Mouse (Mus musculus): Measurements from ENCODE around the gene Ube3b.

Ube3b gene

DNA sequence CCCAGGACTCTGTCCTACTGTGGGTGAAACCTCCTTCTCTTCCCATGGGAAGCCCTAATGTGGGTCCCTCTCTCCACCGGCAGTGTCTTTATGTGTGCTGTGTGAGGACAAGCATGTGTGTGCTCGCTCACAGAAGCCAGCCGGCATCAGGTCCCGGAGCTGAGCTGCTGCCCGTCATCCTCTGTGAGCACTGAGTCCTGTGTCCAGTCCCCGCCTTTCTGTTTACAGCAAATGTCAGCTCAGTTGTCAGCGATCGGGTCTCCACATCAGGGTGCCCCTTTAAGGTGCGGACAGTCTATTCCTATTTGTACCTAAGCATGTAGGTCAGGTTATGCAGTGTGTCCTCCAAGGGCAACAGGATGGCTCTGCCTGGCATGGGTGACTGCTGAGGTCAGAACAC lies 6.8 kb upstream of the Ube3b start:
- in situ Hi-C loops (cut with MboI): no loop called here

DNA sequence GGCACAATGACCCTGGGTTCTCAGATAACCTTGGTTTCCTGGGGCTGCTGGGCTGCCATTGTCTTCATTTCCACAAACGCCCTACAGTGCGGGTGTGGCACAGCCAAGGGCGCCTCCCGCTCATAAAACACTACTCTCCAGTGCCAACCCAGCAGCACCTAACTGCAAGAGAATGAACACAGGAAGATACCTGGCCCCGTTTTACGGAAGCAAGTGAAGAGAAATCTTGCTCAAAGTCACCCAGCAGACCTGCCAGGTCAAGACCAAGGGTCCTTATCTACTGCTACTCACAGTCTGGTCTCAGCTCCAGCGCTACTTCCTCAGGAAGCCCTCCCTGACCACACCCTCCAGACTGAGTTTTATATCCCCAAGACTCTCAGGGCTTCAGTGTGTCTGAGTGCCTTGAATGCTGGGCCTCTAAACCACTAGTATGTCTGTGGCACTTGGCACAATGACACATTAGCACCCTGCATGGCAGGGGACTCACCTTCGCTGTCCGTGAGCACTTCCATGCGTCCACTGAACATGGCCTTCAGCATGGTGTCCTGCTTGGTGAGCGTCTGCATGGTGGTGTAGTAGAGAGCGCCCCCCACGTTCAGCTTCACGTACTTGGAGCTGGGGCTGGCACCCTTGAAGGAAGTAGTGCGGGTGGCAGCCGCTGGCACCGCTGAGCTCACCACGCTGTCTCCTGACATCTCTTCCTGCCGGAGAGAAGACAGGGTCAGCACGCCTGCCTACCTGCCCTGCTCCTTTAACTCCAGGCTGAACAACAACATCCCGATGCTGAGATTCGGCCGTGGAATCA lies 5.8 kb upstream of the Ube3b start:
- in situ Hi-C loops (cut with MboI): no loop called here

DNA sequence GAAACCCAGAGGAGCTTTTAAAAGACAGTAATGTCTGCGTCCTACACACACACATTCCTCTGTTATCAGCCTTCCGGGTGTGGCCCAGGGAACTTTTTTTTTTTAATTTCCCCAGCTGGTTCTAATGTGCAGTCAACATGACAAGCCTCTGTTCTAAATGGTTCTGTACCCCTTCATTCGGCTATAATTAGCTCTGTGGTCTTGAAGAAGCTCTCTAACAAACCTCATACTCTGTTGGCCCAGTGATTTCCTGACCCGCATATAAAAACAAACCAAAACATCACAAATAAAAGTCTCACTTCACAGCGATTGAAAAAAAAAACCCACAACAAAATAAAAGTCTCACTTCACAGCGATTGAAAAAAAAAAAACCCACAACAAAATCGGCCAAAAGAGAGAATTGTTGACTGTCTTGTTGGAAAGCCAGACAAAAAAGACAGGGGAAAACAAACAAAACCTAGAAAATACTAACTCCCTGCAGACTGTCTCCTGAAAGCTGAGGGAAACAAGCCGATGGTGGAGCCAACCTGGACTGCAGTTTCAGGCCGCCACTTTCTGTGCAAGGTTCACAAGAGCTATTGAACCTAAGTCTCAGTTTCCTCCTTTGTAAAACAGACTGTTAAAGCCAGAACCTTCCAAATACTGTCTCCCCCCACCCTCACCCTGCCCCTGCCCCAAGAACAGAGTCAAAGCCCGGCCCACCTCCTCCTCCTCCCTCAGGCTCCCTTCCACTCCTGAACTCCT lies 2.1 kb upstream of the Ube3b start:
- in situ Hi-C loops (cut with MboI): no loop called here

DNA sequence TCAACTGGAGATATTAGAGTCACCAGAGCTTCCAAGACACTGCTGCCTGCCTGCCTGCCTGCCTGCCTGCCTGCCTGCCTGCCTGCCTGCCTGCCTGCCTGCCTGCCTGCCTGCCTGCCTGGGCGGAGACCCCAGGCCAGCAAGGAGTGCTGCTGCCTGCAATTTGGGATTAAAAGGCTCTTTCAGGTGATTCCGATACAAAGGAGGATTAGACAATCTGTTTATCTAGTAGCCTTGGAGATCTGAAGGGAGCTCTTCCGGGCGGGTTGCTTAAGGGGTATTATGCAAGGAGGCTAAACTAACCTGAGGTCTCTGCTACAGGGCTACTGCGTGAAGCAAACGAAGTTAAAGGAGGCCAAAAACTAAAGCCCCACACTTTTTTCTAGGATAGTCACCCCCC lies 1.5 kb upstream of the Ube3b start:
- in situ Hi-C loops (cut with MboI): no loop called here

DNA sequence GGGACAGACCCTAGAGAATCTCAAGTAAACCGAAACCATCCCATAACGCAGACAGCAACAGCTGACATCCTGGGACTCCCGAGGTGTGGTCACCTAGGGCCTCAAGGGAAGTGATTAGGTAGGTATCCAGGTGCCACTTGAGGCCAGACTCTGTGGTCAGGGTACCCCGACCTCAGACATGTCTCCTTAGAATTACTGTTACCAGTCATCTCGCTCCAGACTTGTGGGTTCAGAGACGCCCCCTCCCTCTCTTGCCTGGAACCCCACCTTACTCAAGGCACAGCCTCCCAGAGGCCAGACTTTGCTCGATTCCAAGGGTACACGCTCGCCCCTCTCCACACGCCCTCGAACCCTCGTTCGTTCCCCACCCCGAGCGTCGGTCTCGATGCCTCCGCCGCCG lies 644 bp upstream of the Ube3b start:
- in situ Hi-C loops (cut with MboI): no loop called here

DNA sequence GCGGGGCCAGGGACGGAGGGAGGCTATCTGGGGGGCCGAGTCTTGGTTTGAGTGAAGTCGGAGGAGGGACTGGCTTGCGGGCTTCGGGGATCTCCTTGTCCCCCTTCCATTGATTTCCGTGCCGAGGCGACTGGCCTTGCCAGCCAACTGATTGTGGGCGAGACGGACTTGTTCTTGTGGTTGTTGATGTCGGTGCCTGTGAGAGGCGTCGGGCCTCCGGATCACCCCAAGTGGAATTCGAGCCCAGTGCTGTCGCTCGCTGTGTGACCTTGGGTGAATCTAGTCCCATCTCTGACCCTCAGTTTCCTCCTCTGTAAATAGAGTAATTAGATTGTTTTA lies 575 bp downstream of the Ube3b start:
- in situ Hi-C loops (cut with MboI): no loop called here

DNA sequence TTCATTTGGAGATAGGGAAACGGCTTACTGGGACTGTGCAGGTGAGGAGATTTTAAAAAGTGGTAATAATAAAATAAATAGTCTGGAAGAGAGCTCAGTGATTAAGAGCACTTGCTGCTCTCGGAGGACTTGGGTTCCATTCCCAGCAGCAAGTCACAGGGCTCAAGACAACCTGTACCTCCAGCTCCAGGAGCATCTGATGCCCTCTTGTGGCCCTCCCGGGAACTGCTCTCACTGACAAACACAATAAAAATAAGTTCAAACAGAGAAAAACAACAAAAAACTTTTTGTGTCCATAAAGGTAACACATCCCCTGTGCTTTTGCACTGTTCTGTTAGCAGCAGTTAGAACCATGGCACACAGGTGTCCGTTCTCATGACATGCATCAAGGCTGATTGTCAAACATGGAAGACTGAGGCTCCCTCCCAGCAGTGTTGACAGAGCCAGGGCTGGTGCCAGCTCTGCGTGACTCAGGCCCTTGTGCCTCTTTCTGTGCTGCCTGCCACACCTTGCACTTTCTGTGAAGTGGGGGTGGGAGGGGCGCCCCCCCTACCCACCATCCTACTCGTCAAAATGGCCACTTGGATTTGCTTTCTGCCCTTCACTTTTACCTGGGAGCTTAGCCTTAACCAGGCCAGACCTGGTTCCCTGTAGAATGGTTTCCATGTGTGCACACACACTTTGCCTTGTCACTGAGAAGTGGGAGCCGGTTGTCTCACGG lies 2.9 kb downstream of the Ube3b start:
- in situ Hi-C loops (cut with MboI): no loop called here

DNA sequence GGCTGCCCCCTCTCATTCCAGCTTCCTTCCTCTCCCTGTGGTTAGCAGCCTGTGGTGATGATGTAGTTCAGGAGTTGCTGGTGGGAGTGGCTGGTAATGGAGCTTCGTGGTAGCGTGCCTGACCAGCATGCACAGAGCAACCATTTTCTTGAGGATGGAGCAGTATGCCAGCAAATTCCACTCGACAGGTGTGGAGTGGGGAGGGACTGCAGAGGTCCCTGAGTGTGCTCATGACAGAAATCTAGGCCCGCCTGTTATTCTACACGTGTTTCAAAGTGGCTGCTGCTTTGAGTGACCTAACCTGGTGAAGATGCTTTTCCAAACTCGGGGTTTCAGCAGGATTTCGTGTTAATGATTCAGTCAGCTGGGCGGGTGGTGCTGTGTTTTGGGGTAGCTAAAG lies 4.0 kb downstream of the Ube3b start:
- in situ Hi-C loops (cut with MboI): no loop called here

DNA sequence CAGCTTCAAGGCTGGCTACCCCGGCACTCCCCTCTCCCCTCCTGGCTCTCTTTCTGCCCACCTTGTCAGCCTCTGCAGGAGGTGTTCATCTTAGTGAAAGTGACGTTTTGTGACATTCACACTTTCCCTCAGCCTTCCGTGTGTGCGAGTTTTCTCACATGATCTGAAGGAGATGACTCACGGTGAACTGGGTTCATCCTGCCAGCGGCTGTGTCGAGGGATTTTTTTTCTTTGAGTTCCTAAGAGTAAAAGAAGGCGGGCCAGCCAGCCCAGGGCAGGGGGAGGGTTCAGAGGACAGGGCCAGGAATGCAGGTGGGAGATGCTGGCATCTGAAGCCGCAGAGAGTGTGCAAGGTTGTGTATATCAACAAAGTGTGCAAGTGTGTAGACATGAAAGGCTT lies 12.8 kb downstream of the Ube3b start:
- in situ Hi-C loops (cut with MboI): no loop called here

DNA sequence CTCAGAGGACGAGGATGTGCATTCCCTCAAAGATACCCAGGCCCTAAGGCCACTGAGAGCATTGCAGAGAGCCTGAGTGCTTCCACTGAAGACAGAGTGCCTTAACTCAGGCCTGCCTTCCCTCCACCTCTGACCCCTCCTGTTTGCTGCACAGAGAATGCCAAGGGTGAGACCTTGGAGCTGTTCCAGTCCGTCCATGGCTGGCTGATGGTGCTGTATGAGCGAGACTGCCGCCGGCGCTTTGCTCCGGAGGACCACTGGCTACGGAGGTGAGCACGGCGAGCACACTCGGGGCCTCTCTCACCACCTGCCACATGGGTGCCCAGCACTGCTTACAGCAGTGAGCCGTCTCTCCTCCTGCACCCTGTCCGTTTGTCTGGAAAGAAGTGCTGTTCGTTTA lies 26.2 kb downstream of the Ube3b start:
- in situ Hi-C loops (cut with MboI): no loop called here

DNA sequence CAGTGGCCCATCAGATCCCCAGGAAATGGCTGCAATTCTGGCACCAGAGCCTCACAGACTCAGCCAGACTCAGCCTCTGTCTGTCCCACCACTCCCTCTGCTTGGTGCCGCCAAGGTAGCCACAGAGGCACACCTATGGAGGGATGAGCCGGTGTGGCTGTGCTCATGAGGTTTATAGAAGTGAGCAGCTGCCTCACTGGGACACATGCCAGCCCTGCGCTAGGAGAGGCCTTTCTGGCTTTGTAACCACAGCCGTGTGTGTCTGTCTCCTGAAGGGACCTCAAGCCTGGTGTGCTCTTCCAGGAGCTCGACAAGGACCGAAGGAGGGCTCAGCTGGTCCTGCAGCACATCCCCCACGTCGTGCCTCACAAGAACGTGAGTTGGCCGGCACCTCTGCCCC lies 26.9 kb downstream of the Ube3b start:
- in situ Hi-C loops (cut with MboI): no loop called here

DNA sequence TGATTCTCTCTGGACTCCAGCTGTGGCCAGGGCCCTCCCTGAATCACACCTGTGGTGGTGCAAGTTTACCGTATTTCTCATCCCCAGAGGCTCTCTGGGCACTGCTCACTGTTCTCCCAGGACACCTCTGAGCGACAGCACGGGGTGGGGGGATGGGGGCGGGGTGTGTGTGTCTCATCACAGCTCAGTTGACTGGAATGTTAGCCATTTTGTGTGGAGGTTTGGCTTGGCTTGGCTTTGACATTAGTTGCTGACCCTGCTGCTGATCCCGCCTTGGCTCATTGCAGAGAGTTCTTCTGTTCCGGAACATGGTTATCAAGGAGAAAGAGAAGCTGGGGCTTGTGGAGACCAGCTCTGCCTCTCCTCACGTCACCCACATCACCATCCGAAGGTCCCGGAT lies 27.4 kb downstream of the Ube3b start:
- in situ Hi-C loops (cut with MboI): no loop called here

DNA sequence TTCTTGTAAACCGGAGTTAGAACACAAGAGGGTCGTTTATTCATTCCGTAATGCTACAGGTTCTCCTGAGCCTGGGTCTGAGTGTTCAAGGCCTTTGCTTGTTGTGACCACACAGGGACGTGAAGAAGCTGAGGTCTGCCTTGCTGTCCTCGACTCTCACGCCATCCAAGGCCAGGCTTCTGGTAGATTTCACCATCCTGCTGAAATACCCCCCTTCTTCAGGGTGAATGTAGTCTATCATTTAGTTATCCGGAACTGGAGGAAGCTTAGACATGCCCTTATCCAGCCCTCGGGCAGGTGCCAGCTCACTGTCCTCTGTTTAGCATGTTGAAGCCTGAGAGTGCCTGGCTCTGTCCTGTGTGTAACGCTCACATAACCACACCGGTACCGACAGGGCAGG lies 28.4 kb downstream of the Ube3b start:
- in situ Hi-C loops (cut with MboI): no loop called here

DNA sequence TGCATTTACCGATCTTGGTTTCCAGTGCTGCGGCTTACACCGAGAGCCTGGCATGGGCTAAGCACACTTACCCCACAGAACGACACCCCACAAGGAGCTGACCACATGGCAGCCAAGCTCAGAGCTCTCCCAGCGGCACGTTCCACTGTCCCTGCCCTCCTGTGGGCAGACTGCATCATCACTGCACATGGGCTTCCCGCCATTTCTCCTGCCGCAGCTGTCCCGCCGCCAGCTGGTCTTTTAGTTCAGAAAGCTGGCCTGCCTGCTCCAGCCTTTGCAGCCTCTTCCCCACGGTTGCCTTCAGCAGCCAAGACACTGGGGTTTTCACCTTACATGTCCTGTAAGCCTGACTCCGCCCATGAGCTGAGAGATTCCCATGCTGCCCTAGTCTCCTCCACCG lies 30.0 kb downstream of the Ube3b start:
- in situ Hi-C loops (cut with MboI): no loop called here

DNA sequence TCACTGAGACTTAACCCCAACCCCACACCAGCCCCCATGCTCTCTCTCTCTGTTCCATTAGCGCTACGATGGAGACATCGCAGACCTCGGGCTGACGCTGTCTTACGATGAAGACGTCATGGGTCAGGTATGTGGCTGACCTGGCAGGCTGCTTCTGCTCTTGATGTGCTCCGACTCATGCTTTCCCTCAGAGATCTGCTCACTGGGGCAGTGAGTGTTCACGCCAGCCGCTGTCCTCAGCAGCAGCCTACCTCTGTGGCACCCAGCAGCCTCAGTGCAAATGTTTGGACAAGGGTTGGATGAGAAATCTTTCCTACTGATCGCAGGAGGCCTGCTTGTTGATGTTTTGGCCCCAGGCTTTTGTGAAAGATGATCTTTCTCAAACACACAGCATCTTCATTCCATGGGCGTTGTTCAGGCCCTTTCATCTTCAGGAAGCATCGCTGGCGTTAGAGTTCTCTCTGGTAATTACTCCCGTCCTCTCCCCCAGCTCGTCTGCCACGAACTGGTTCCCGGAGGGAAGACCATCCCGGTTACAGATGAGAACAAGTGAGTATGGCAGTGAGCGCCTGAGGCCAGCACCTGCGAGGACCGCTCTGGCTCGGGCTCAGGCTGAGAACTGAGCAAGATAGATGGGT lies 32.1 kb downstream of the Ube3b start:
- in situ Hi-C loops (cut with MboI): no loop called here

DNA sequence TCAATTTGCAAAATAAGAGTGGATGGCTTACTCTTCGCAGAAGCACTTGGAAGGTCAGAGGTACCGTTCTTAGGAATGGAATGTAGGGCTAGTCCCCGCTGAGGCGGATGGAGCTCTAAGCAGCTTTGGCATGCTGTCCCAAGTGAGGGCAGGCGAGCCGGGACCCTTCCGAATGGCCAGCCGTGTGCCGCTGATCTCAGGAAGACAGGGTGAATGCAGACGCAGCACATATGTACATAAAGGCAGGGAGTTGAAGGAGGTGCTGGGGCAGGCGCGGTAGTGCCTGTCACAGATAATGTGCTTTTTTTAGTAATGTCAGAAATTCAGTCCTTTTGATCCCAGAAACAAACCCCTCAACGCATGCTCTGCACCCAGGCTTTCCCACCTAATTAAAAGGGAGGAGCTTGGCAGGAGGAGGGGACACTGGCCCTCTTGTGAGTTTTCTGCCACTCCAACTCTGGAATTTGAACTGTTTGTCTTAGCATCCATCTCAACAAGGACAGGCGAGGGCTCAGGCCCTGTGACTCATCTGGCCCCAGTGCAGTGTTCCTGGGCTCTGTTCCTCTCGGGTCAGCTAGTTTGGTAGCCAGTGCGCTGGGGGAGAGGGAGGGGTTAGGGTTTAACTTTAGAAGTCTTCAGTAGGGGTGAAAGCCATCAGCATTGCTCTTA lies 32.8 kb downstream of the Ube3b start:
- in situ Hi-C loops (cut with MboI): no loop called here

DNA sequence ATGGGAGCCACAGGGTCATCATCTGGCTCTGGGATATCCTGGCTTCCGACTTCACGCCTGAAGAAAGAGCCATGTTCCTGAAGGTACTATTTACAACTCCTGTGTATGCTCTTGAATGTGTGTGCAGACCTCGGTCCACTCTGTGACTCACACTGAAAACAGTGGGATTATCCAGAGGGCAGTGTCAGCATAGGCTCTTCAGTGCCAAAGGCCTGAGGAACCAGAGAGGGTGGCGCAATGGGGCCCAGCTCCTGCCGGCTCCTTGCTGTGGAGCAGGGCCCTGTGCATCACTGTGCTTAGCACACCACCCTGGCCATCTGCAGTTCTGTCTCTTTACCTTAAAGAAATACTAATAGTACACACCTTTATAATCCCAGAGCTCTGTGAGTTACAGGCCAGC lies 35.2 kb downstream of the Ube3b start:
- in situ Hi-C loops (cut with MboI): no loop called here

DNA sequence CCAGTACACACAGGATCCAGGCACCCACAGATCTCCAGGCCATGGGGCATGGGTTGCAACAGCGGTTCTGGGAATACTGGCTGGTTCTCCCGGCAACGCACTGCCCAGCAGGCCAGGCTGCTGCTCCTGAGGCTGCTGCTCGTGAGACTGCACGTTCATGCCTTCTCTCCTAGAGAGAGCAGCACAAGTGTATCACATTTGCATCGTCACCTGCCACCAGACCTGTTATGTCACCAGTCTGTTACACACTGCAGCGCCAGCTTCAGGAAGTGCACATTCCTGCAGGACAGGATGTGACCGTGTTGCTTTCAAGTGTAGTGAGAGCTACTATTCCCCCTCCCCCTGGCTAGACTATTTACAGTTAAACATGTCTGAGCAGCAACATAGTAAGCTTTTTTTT lies 36.4 kb downstream of the Ube3b start:
- in situ Hi-C loops (cut with MboI): no loop called here

DNA sequence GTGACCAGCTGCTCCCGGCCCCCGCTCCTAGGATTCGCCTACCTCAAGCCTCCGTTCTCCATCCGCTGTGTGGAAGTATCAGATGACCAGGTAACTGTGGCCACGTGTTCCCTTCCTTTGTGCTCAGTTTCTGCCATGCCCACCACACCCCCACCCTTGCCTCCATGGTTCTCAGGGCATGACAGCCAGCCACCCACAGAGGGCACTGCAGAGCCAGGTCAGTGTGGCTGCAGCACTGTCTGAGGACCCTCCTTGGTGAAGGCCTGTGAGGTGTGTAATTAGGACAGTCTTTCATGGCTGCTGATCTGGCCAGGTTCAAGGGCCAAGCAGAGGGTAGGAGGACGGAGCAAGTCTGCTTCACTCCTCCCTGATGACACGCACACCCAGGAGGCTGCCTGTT lies 38.1 kb downstream of the Ube3b start:
- in situ Hi-C loops (cut with MboI): no loop called here

DNA sequence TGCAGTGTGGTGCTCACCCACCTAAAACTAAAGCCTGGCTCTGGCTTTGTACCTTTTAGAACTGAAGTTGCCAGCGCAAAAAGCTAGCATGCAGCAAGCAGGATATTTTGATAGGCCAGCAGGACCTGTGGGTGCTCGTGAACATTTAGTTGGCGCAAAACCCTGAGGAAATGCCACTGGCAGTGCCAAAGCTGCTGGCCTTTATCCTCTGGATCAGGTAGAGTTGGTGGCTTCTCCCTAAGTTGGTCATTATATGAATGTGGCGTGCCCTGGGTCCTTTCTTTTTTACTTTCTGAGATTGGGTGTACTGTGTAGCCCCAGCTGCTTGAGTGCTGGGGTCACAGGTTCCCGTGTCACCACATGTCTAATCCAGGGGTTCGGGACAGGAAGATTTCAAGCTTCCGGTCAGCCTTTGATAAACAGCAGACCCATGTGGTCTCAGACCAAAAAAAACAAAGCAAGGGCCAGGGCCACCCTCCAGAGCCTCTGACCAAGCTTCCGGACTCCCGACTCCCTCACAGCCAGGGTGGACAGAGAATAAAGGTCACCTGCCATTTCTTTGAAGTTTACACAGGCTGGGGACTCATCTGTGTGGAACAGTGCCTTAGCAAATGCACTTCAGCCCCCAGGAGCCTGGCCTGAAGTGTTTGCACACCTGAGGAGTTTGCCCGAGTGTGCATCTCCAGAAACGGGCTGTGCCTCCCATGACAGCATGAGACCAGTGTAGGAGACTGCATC lies 41.3 kb downstream of the Ube3b start:
- in situ Hi-C loops (cut with MboI): no loop called here

DNA sequence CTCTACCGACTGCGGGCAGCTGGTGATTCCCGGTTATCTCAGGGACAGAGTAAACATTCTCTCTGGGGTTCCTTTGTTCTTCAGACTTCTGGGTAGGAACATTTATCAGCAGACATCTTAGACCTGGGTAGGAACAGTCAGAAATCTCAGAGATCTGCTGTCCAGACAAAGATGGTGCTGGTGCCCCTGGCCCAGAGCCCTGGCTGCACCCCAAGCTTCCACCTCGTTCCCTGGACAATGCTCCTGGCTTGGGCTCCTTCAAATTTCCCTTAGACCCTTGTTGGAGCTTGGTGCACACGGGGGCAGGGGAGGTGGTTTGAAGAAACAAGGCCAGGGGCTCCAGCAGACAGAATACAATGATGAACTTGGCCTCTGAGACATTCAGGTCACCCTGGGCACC lies 42.2 kb downstream of the Ube3b start:
- in situ Hi-C loops (cut with MboI): no loop called here

Data from mature B cell (primary cell).